8 mouse cellular contexts compared by ENCODE assay signal in the genomic region with DNA sequence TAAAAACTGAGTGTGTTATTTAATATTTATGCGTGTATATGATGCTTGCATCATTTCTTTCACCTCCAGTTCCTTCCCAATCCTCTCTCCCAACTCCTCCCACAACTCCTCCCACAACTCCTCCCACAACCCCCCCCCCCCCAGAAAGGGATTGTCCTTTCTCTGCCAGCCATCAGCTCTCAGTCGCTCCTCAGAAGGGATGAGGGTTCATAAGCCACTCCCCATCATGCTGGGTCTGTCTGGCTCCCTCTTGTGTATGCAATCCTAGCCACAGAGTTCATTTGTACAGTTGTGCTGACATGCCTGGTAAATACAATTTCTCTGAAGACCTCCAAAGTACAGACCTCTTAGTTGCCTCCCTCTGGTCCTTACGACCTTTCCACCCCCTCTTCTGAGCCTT. TPM values are rescaled to one million over a fixed set of nuclear protein-coding genes. Genes with fewer than 3 reads are reported as not detected.
A peak's percentile ranks its signal among the peaks of the same experiment; 100 is the strongest.
DNase-seq lines count a peak whose midpoint lies in the region; ATAC-seq and TF ChIP-seq lines count a peak whose summit lies in the region.
"Had no signal": no experiment of that assay in that cellular context is flagged by ENCODE, and none has a peak within 500 bp of the region (broad histone marks: within the 10 kb centered on the region; RNA-seq: fewer than 3 reads in every experiment).

No protein-coding gene starts in this region.

- no peak for ATAC-seq in forebrain, embryonic 14.5 days
- ATAC-seq in megakaryocyte, adult 5-6 weeks (ENCODE audit: poor library complexity, severe bottlenecking): peak; percentile 64

- H3K36me3 ChIP-seq in MEL (ENCODE audit: control insufficient read depth in 1 of 2, insufficient read depth in 2 of 2, low read length in 2 of 2): peaks cover 0 to 6% of the 10 kb centered on the region in 2 experiments; a peak in 2 of 4 replicates
- no peaks in the 10 kb centered on the region for H3K36me3 ChIP-seq in forebrain, embryonic 14.5 days (ENCODE audit: control insufficient read depth, insufficient read depth, low read length)

- no peak overlapping the region for H3K27ac ChIP-seq in MEL (ENCODE audit: control insufficient read depth, low read depth, low read length)
- no peak overlapping the region for H3K27ac ChIP-seq in forebrain, embryonic 14.5 days (ENCODE audit: low read depth, low read length)

- no peak overlapping the region for H3K4me2 ChIP-seq in forebrain, embryonic 14.5 days (ENCODE audit: low read length)

- no peak overlapping the region for H3K4me3 ChIP-seq in MEL (ENCODE audit: control insufficient read depth in 1 of 2, insufficient read depth in 1 of 2, low read depth in 2 of 2, low read length in 2 of 2)
- no peak overlapping the region for H3K4me3 ChIP-seq in forebrain, embryonic 14.5 days (ENCODE audit: low read depth, low read length)

- peaks cover 0 to 14% of the 10 kb centered on the region in 2 experiments; a peak in 2 of 4 replicates for H3K4me1 ChIP-seq in MEL (ENCODE audit: control insufficient read depth in 1 of 2, insufficient read depth in 2 of 2, low read length in 2 of 2)
- no peaks in the 10 kb centered on the region for H3K4me1 ChIP-seq in forebrain, embryonic 14.5 days (ENCODE audit: control insufficient read depth, insufficient read depth, low read length)

- no peaks in the 10 kb centered on the region for H3K27me3 ChIP-seq in MEL (ENCODE audit: control insufficient read depth in 1 of 2, insufficient read depth in 2 of 2, low read length in 2 of 2)
- no peaks in the 10 kb centered on the region for H3K27me3 ChIP-seq in forebrain, embryonic 14.5 days (replicated peaks; ENCODE audit: control insufficient read depth, insufficient read depth, low read length)

- no peak for TF ChIP-seq POLR2A in MEL (IDR thresholded peaks at IDR 0.05; ENCODE audit: control insufficient read depth in 1 of 2, insufficient read depth in 1 of 2, low read depth in 1 of 2, low read length in 2 of 2, poor library complexity in 1 of 2)

- peak; percentile 6; the same call in 1 of the 2 replicates for TF ChIP-seq RAD21 in MEL (IDR thresholded peaks at IDR 0.05; ENCODE audit: low read depth, low read length)

- no peak overlapping the region for H3K9ac ChIP-seq in MEL (ENCODE audit: control insufficient read depth, low read depth, low read length, poor library complexity, severe bottlenecking)
- H3K9ac ChIP-seq in forebrain, embryonic 14.5 days (ENCODE audit: low read length): no peak overlapping the region

- peak; percentile 90 for DNase-seq in 416B (ENCODE audit: low read depth)
- DNase-seq in MEL (ENCODE audit: low read depth, low spot score): peak; percentile 86
- peak; percentile 45 for DNase-seq in forebrain, embryonic 14.5 days (ENCODE audit: low spot score)
- DNase-seq in cerebellum, adult 8-10 months: no peak
- no peak for DNase-seq in layer of hippocampus, adult 18-20 months (ENCODE audit: low spot score in 2 of 2)
- no peak for DNase-seq in ovary, postnatal 14 days (ENCODE audit: low spot score)
- DNase-seq: cerebellum, postnatal 36 days had no signal

- 31% methylated on average over 3 of the region's 3 CpGs for WGBS in forebrain, embryonic 14.5 days

- H3K9me3 ChIP-seq in MEL (replicated peaks; ENCODE audit: insufficient read depth, low read length): no peaks in the 10 kb centered on the region
- no peaks in the 10 kb centered on the region for H3K9me3 ChIP-seq in forebrain, embryonic 14.5 days (replicated peaks; ENCODE audit: control insufficient read depth, low read length)

- H3K79me2 ChIP-seq in MEL (ENCODE audit: control insufficient read depth, insufficient read depth, low read length, poor library complexity): no peaks in the 10 kb centered on the region

- peak; percentile 13 to 52 (median 17); a peak in 2 of 6 replicates for TF ChIP-seq CTCF in MEL (IDR thresholded peaks at IDR 0.05 in 2 of 3, conservative IDR thresholded peaks at IDR 0.05 in 1 of 3; ENCODE audit: control insufficient read depth in 1 of 3, insufficient read depth in 1 of 3, low read depth in 2 of 3, low read length in 3 of 3, poor library complexity in 1 of 3, severe bottlenecking in 1 of 3)

- no peak for TF ChIP-seq EP300 in MEL (IDR thresholded peaks at IDR 0.05; ENCODE audit: low read depth in 1 of 2, low read length in 2 of 2)

TF ChIP-seq in MEL, 35 proteins besides CTCF, POLR2A, EP300 and RAD21:
- TF ChIP-seq SMC3 (IDR thresholded peaks at IDR 0.05; ENCODE audit: low read depth, low read length) (peak; percentile 51), ZC3H11A (IDR thresholded peaks at IDR 0.05; ENCODE audit: low read depth, low read length) (0 out of 2 replicates have a peak, but pooled peaks have one; percentile 15), KAT2A (conservative IDR thresholded peaks at IDR 0.05; ENCODE audit: low read depth, low read length) (no peak), ZNF384 (IDR thresholded peaks at IDR 0.05; ENCODE audit: low read depth, low read length) (no peak), MAZ (IDR thresholded peaks at IDR 0.05; ENCODE audit: low read depth, low read length) (0 out of 2 replicates have a peak, but pooled peaks have one; percentile 30), MEF2A (IDR thresholded peaks at IDR 0.05; ENCODE audit: extremely low read depth, insufficient replicate concordance, low read depth, low read length, poor library complexity, severe bottlenecking) (no peak)

RNA-seq across cellular contexts. Expression of a gene that starts 3.6 kb away (rescaled TPM):
- not detected in 2 replicates for total RNA-seq in MEL (2012; rRNA removed)
- polyA plus RNA-seq in MEL (2012; ENCODE audit: insufficient read depth in 1 of 2, insufficient read length in 2 of 2, low read depth in 1 of 2, low replicate concordance in 2 of 2, missing spikeins in 1 of 2): not detected
- not detected in 2 replicates for polyA plus RNA-seq in forebrain, embryonic 14.5 days (2014; fragmentation: Nextera tagmentation; extraction: Ambion mirVana)
- not detected in 2 replicates for total RNA-seq in megakaryocyte, adult 5-6 weeks (2015)
- total RNA-seq in megakaryocyte, adult 5-6 weeks (2017): not detected in 2 replicates
- total RNA-seq in layer of hippocampus, adult 18-20 months (2021): not detected

RNA-seq across cellular contexts. Expression of a gene that starts 11.4 kb away (rescaled TPM):
- not detected in 2 replicates for total RNA-seq in MEL (2012; rRNA removed)
- under 1 TPM in 1 of 2 experiments, not detected in 1; 0.06 TPM for polyA plus RNA-seq in MEL (2012; ENCODE audit: insufficient read depth in 1 of 2, insufficient read length in 2 of 2, low read depth in 1 of 2, low replicate concordance in 2 of 2, missing spikeins in 1 of 2)
- 0.19 TPM in 1 of 2 replicates, not detected in the other for polyA plus RNA-seq in forebrain, embryonic 14.5 days (2014; fragmentation: Nextera tagmentation; extraction: Ambion mirVana)
- not detected in 2 replicates for total RNA-seq in megakaryocyte, adult 5-6 weeks (2015)
- total RNA-seq in megakaryocyte, adult 5-6 weeks (2017): 0.04 TPM in 1 of 2 replicates, not detected in the other
- total RNA-seq in layer of hippocampus, adult 18-20 months (2021): under 1 TPM; 0.66 to 0.67 TPM

RNA-seq across cellular contexts. Expression of a gene that starts 23.1 kb away (rescaled TPM):
- total RNA-seq in MEL (2012; rRNA removed): not detected in 2 replicates
- not detected for polyA plus RNA-seq in MEL (2012; ENCODE audit: insufficient read depth in 1 of 2, insufficient read length in 2 of 2, low read depth in 1 of 2, low replicate concordance in 2 of 2, missing spikeins in 1 of 2)
- not detected in 2 replicates for polyA plus RNA-seq in forebrain, embryonic 14.5 days (2014; fragmentation: Nextera tagmentation; extraction: Ambion mirVana)
- total RNA-seq in megakaryocyte, adult 5-6 weeks (2015): not detected in 2 replicates
- total RNA-seq in megakaryocyte, adult 5-6 weeks (2017): not detected in 2 replicates
- total RNA-seq in layer of hippocampus, adult 18-20 months (2021): not detected

RNA-seq across cellular contexts. Expression of a gene that starts 25.1 kb away (rescaled TPM):
- not detected in 2 replicates for total RNA-seq in MEL (2012; rRNA removed)
- polyA plus RNA-seq in MEL (2012; ENCODE audit: insufficient read depth in 1 of 2, insufficient read length in 2 of 2, low read depth in 1 of 2, low replicate concordance in 2 of 2, missing spikeins in 1 of 2): under 1 TPM in 1 of 2 experiments, not detected in 1; 0.03 TPM
- not detected in 2 replicates for polyA plus RNA-seq in forebrain, embryonic 14.5 days (2014; fragmentation: Nextera tagmentation; extraction: Ambion mirVana)
- total RNA-seq in megakaryocyte, adult 5-6 weeks (2015): 0.04 and 0.78 TPM in 2 replicates
- total RNA-seq in megakaryocyte, adult 5-6 weeks (2017): not detected in 2 replicates
- total RNA-seq in layer of hippocampus, adult 18-20 months (2021): under 1 TPM; 0.53 to 0.57 TPM

RNA-seq across cellular contexts. Expression of a gene that starts 34.4 kb away (rescaled TPM):
- total RNA-seq in MEL (2012; rRNA removed): 27.1 and 31.2 TPM in 2 replicates
- polyA plus RNA-seq in MEL (2012; ENCODE audit: insufficient read depth in 1 of 2, insufficient read length in 2 of 2, low read depth in 1 of 2, low replicate concordance in 2 of 2, missing spikeins in 1 of 2): 10 to 100 TPM; 63.5 to 76.3 TPM
- 178 and 191 TPM in 2 replicates for polyA plus RNA-seq in forebrain, embryonic 14.5 days (2014; fragmentation: Nextera tagmentation; extraction: Ambion mirVana)
- 39.7 and 41.7 TPM in 2 replicates for total RNA-seq in megakaryocyte, adult 5-6 weeks (2015)
- 19.2 and 21.3 TPM in 2 replicates for total RNA-seq in megakaryocyte, adult 5-6 weeks (2017)
- total RNA-seq in layer of hippocampus, adult 18-20 months (2021): 100 to 1,000 TPM; 151 to 155 TPM

Comparison
In these comparisons a context has a peak if more than half of its experiments do, and no peak if none do; other contexts are left out.
1. DNase-seq: peak in 416B (single experiment), MEL (single experiment) and forebrain, embryonic 14.5 days (single experiment); none in cerebellum, adult 8-10 months (single experiment), layer of hippocampus, adult 18-20 months (0 of 2) and ovary, postnatal 14 days (single experiment).